Mouse (Mus musculus): ENCODE data around the gene Arhgap45.
A peak's percentile ranks its signal among the peaks of the same experiment; 100 is the strongest.

DNA sequence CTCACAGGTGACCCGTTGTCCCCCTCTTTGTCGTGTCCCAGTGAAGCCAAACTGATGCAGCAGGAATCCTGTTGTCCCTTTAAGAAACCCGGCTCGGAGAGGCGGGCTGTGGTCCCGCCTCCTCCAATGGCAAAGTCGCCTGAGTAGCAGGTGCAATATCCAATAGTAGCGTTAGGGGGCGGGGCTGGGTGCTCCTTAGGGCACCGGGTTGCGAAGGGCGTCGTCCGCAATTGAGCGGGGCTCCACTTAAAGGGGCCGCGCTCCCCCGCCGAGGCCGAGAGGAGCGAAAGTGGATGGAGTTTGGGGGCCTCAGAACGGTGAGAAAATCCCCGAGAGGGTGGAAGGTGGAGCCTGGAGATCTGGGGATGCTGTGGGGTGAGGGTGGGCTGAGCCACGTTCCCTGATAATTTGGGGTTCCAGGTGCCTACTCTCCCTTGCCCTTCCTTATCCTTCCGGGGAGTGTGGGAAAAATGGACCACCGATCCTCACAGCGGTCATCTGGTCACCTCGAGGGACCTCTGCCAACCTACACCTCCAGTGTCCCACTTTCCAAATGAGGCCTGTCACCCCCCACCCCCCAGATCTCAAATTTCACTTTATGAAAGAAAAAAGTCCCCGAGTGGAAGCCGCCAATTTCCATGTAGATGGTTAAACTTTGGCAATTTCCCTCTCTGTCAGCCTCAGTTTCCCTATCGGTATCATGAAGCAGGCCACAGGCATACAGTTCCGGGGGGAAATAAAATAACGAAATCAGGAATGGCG lies 20.0 kb upstream of the Arhgap45 start, which contains the start of gene Abca7:
- TF ChIP-seq CTCF (IDR thresholded peaks at IDR 0.05; ENCODE audit: extremely low read depth, insufficient read depth, low read length), result no peak
- TF ChIP-seq POLR2A (IDR thresholded peaks at IDR 0.05; ENCODE audit: extremely low read depth, insufficient read depth, low read length), result 0 out of 2 replicates have a peak, but pooled peaks have one; percentile 19
